Mouse (Mus musculus): Measurements from ENCODE around the gene Pla1a.

DNA sequence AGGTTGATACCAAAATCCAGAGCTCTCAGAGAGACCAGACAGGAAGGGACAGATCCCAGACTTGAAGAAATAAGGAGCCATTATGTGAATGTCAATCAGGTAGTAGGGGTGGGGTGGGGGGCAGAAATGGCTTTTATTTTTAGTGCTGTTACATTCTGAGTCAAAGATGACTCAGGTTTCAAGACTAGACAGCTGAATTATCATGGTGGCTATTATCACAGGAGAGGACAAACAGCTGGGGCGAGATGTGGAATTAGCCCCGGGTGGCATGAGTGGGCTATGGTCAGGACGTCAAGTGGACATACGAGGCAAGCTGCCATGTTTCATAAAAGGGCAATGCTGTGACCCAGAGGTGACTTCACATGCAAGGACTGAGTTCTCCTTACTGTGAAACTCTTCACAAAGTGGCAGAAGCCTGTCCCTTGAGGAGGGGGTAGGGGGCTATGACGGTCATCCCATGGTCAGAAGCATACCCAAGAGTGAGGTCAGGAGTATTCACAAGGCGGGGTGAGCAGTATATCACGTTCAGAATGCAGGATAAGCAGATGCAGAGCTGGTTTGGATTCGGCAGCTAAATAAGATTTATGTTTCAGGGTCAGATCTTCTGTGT, 43.6 kb downstream of the Pla1a start:
- no peak for TF ChIP-seq POLR2A (IDR thresholded peaks at IDR 0.05; ENCODE audit: insufficient read length, low read depth)
- TF ChIP-seq TCF3 (IDR thresholded peaks at IDR 0.05; ENCODE audit: insufficient read length, low read depth): peak; percentile 49
- no peak for TF ChIP-seq MAX (IDR thresholded peaks at IDR 0.05; ENCODE audit: low read depth)
- no peak for TF ChIP-seq USF1 (IDR thresholded peaks at IDR 0.05; ENCODE audit: low read depth)
- peak; percentile 46 for TF ChIP-seq SRF (IDR thresholded peaks at IDR 0.05; ENCODE audit: control insufficient read depth, insufficient read length, low read depth)
- TF ChIP-seq TCF12 (IDR thresholded peaks at IDR 0.05; ENCODE audit: insufficient read depth, poor library complexity, severe bottlenecking): peak; percentile 83
- TF ChIP-seq E2F4 (IDR thresholded peaks at IDR 0.05; ENCODE audit: insufficient read depth): no peak

Measured in myocyte (in vitro differentiated cells).